Mouse (Mus musculus): ENCODE measurements around the gene Elavl4. TPM values are rescaled to one million over a fixed set of nuclear protein-coding genes. Genes with fewer than 3 reads are reported as not detected.

Gene Elavl4
- total RNA-seq, 4 experiments from 2014 or later = 0.06 to 0.28 (median 0.22) TPM; not detected in 1

DNA sequence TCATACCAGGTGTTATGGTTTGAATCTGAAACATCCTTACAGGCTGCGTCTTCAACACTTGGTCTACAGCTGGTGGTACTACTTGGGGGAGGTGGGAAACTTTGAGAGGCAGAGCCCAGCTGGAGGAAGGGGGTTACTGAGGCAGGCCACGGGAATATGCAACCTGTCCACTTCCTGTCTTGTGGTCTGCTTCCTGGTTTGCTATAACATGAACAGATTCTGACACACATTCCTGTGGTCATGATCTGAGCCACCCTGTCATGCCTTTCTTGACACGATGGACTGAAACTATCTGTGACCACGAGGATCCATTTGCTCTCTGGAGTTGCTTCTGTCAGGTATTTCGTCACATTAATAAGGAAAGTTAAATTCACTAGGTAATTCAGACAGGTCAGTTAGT lies 179.7 kb downstream of the Elavl4 start:
- no peak for DNase-seq (ENCODE audit: low spot score)

GRCm38 (mm10) chr4:110165217-110165616 lies 186.5 kb downstream of the Elavl4 start:
- no peak for DNase-seq (ENCODE audit: low spot score)

GRCm38 (mm10) chr4:110161600-110161999 lies 190.1 kb downstream of the Elavl4 start:
- no peak for DNase-seq (ENCODE audit: low spot score)

DNA sequence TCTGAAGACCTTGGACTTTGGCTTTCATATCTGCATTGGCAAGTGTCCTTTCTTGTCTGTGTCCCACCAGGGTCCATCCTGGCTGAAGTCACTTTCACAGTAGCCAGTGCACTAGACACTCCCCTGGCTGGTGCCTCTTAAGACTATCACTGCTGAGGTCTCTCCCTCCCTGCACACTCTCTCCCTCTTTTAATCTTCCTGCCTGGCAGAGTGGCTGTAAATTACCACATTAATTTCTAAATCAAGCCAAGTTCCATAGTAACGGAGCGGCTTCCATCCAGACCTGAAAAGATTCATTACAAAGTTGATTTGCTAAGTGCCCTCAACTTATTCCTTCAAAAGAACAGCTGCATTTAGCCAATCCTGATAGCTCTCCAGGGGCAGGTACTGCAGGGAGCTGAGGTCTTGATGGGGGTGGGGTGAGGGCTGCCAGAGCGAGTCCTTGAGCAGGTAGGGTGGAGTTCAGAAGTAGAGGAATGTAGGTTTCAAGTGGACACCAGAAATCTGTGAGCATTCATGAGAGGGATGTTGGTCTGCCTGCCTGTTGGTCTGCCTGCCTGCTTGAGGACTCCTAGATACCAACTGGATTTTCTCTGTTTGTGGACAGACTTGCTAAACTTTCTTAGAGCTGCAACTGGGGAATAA lies 194.1 kb downstream of the Elavl4 start:
- no peak for DNase-seq (ENCODE audit: low spot score)

DNA sequence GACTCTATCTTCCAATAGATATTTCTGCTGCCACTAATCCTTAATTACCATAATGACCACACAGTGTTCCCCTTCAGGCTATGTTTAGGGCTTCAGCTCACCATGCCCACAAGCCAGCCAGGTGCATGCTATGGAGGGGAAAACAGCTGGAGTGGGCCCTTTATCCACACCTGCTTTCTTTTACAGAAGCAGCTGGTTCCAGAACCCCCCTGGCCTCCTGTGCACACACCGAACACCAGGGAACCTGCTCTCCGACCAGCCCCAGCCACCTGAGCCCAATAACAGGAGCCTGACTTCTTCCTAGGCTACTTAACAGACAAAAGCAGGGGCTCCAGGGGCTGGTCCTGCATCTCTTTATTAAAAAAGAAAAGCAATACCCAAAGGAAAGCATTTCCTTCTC lies 195.8 kb downstream of the Elavl4 start:
- no peak for DNase-seq (ENCODE audit: low spot score)

Other genes starting within 250 kb of the Elavl4 start
- under 1 TPM; 0.20 to 0.72 (median 0.42) TPM for gene Agbl4, start 45.8 kb upstream of the Elavl4 start, total RNA-seq (2022)